Mouse (Mus musculus): ENCODE data around the gene Tescl. TPM values are rescaled to one million over a fixed set of nuclear protein-coding genes. Genes with fewer than 3 reads are reported as not detected.

The Tescl gene
- total RNA-seq (2023), result not detected in 2 replicates

DNA sequence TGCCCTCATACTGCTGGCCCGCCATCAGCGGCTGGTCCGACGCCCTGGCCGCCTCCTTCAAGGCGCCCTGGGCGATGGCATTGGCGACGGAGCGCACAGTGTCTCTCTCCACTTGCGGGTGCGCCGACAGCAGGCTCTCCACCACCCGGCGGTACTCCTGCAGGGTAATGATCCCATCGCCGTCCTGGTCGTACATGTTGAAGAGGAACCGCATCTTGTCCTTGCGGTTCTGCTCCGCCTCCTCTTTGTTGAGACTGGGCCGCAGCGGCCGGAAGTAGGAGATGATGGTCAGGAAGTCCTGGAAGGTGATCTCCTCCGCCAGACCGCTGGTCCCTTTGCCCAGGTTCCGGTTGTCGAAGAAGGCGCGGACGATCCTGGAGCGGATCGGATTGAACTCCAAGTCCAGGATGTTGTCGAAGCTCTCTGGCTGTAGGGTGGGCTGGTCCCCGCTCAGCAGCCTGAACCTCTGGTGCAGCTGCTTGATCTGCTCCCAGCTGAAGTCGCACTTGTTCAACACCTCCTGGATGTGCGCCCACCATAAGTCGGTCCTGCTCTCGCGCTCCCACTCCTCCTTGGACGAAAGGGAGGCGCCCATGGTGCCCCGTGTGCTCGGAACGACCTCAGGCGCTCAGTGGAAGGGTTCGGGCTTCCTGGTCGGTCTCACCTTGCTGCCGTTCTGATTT, at the start of gene Tescl:
TSS of gene Tescl (minus strand) at position 633 of the 683 bp plus-strand sequence.

DNA sequence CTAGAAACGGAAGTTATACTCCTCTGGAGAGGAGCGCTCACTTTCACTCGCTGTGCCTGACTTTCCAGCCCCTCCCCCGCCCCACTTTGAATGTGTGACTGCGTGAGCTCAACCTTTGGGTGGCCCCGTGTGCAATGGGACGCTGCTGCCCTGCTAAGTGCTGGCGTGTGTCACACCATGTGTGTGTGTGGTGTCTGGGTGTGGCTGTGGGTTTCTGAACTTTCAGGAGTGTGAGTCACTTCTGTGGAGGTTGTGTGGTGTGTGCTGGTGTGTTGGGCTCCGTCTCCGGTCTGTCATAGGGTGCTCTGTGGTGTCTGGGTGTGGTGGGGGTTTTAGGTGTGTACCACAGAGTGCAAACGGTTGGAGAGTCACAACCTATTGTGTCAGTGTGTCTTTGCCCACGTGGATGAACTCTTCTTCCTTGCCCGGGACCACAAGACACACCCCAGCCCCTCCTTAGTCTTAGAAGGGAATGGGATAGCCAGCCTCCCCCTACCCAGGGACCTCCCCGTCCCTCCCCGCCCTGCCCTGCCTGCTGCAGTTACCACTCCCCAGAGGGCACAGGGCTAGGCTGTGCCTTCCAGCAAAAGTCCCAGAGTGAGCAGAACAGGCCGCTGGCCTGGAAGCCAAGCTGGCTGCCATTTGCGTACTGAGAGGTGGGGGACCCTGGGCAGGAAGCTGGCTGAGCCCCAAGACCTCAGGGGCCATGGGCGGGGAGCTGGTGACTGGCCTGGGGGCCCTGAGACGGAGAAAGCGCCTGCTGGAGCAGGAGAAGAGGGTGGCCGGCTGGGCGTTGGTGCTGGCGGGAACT, 36.2 kb upstream of the Tescl start, which contains the start of gene Kcnn4:
TSS of gene Kcnn4 (plus strand) at position 533 of the 811 bp plus-strand sequence.

DNA sequence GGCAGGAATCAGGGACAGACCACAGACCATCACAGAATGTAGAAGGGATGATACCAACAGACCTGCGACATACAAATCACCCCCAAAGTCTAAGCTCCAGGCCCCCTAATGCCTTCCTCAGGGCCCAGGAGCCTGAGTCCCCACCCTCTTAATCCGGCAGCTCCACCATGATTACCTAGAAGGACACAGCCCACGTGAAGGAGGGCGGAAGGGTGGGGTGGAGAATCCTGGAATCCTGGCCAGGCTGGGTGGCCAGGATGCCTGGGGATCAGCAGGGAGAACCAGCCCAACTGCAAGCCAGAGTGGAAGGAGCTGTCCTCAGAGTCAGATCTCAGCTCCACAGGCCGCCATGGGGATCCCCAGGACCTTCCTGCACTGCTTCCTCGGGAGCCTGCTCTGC, 15.2 kb upstream of the Tescl start, which contains the start of gene Lypd5:
TSS of gene Lypd5 (plus strand) at position 301 of the 400 bp plus-strand sequence.

DNA sequence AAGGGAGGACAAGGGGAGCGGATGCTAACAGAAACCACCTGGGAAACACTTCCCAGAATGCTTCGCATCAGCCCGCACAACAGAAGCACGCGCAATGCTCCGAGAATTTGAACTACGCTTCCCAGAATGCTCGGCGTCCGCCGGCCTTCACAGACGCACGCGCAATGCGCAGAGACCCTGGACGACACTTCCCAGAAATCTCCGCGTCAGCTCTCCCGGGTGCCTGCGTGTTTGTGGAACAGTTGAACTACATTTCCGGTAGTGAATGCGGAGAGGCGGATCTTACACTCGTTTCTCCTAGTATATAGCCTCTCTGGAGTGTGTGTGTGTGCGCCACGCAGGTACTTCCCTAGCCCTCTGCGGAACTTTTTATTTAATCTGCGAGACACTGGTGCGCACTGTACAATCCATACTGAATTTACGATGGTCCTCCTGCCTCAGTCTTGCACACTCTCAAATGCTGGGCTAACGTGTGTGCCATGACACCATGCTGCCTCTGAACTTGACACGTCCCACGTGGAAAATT, 17.1 kb downstream of the Tescl start, which contains the start of gene Zfp94:
TSS of gene Zfp94 (minus strand) at position 100 of the 526 bp plus-strand sequence.

DNA sequence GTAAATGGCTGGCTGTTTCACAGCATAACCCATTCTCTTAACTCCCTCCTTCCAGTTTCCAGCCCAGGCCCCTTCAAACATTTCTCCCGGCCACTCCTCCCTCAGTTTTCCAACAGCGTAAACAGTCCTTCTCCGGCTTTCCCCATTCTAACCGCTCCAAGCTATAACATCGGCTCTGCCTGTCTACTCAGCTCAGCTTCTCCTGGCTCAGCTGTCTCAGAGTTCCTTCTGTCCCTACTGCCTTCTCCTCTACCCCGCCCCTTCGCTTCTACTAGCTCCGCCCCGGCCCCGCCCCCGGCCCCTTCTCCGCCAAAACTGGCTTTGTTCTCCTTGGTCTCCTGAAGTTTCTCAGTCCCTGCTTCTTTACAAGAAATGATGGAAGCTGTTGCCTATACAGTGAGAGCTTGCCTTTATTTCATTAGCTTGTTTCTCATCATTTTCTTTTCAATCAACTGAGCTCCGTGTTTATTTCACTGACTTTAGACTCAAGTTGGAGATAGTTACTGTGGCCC, 32.9 kb downstream of the Tescl start, which contains the start of gene Zfp61:
TSS of gene Zfp61 (minus strand) at position 462 of the 512 bp plus-strand sequence.

Other genes with a start within 250 kb of the Tescl start
- gene Zfp112, start 221.6 kb downstream of the Tescl start, total RNA-seq (2023), result 2.0 TPM in 2 replicates
- 1.6 and 2.3 TPM in 2 replicates for gene Zfp235, start 199.8 kb downstream of the Tescl start, total RNA-seq (2023)
- not detected in 2 replicates for gene Zfp114, start 158.9 kb downstream of the Tescl start, total RNA-seq (2023)
- gene Zfp111, start 122.5 kb downstream of the Tescl start, total RNA-seq (2023), result 1.8 and 2.9 TPM in 2 replicates
- gene Zfp109, start 96.4 kb downstream of the Tescl start, total RNA-seq (2023), result 0.39 and 1.1 TPM in 2 replicates
- gene Zfp108, start 79.1 kb downstream of the Tescl start, total RNA-seq (2023), result not detected in 2 replicates
- gene Zfp93, start 63.5 kb downstream of the Tescl start, total RNA-seq (2023), result 0.19 TPM in 1 of 2 replicates, not detected in the other
- gene Zfp61, start 32.7 kb downstream of the Tescl start, total RNA-seq (2023), result 1.2 and 1.4 TPM in 2 replicates
- gene Zfp94, start 17.3 kb downstream of the Tescl start, total RNA-seq (2023), result not detected in 2 replicates
- gene Lypd5, start 15.3 kb upstream of the Tescl start, total RNA-seq (2023), result not detected in 2 replicates
- gene Kcnn4, start 36.3 kb upstream of the Tescl start, total RNA-seq (2023), result 18.0 and 26.6 TPM in 2 replicates
- gene Smg9, start 65.7 kb upstream of the Tescl start, total RNA-seq (2023), result 55.2 and 65.2 TPM in 2 replicates
- gene Irgc1, start 118.4 kb upstream of the Tescl start, total RNA-seq (2023), result 2.0 and 2.1 TPM in 2 replicates
- gene Plaur, start 128.5 kb upstream of the Tescl start, total RNA-seq (2023), result 1,192 and 1,464 TPM in 2 replicates
- gene Cadm4, start 148.1 kb upstream of the Tescl start, total RNA-seq (2023), result 0.29 TPM in 1 of 2 replicates, not detected in the other
- gene Zfp428, start 173.1 kb upstream of the Tescl start, total RNA-seq (2023), result 0.41 TPM in 1 of 2 replicates, not detected in the other
- not detected in 2 replicates for gene AC161166.1, start 178.5 kb upstream of the Tescl start, total RNA-seq (2023)
- gene Irgq, start 196.8 kb upstream of the Tescl start, total RNA-seq (2023), result 4.4 and 6.3 TPM in 2 replicates
- not detected in 2 replicates for gene Pinlyp, start 212.2 kb upstream of the Tescl start, total RNA-seq (2023)
- gene Xrcc1, start 212.4 kb upstream of the Tescl start, total RNA-seq (2023), result 29.1 and 35.1 TPM in 2 replicates